Mouse (Mus musculus): ENCODE measurements around the gene Cdsn.

- TF ChIP-seq EP300 (IDR thresholded peaks at IDR 0.05; ENCODE audit: low read depth) (no peak), CTCF (IDR thresholded peaks at IDR 0.05; ENCODE audit: low read depth) (peak; percentile 81)
These were observed 32.5 kb downstream of the Cdsn start for GRCm38 (mm10) chr17:35584330-35584937.

All from liver, postnatal 0 days (tissue).